Comparison of ENCODE assay signal across 8 mouse cellular contexts in the genomic region with DNA sequence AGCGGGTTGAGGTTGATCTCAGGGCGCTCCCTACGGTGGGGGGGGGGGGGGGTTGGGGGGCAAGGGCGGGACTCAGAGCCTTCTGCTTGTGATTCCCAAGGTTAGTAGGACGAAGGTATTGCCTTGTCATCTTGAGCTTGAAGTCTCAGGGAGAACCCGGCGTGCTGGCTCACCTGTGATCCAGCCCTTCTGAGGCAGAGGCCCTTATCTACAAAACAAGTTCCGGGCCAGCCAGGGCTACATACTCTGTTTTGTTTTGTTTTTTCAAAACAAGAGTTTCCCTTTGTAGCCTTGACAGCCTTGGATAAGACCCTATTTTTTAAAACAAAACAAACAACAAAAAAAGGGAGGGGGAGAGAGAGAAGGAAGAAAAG. TPM values are rescaled to one million over a fixed set of nuclear protein-coding genes. Genes with fewer than 3 reads are reported as not detected.
DNase-seq lines count a peak whose midpoint lies in the region; ATAC-seq and TF ChIP-seq lines count a peak whose summit lies in the region.

No protein-coding gene starts in this region.

- H3K4me2 ChIP-seq in heart, embryonic 14.5 days (ENCODE audit: low read length), result peak overlapping the region; percentile 99
- peak overlapping the region; percentile 97 for H3K4me2 ChIP-seq in forebrain, embryonic 14.5 days (ENCODE audit: low read length)
- peak overlapping the region; percentile 98 for H3K4me2 ChIP-seq in liver, embryonic 16.5 days (ENCODE audit: low read depth, low read length)

- in situ Hi-C loops in ES-E14 (cut with MboI; ENCODE audit: low sequenced_read_pairs in 2 of 2, unreplicated experiment in 2 of 2), result no loop called here

- no peaks in the 10 kb centered on the region for H3K36me3 ChIP-seq in heart, embryonic 14.5 days (ENCODE audit: control insufficient read depth, insufficient read depth, low read length)
- H3K36me3 ChIP-seq in ES-E14 (ENCODE audit: control insufficient read depth, insufficient read depth, low read length, poor library complexity, severe bottlenecking), result peaks cover 23% of the 10 kb centered on the region
- no peaks in the 10 kb centered on the region for H3K36me3 ChIP-seq in forebrain, embryonic 14.5 days (ENCODE audit: control insufficient read depth, insufficient read depth, low read length)
- H3K36me3 ChIP-seq in liver, embryonic 16.5 days (ENCODE audit: control insufficient read depth, insufficient read depth), result no peaks in the 10 kb centered on the region

- H3K27me3 ChIP-seq in heart, embryonic 14.5 days (ENCODE audit: control insufficient read depth, insufficient read depth, low read length), result no peaks in the 10 kb centered on the region
- H3K27me3 ChIP-seq in forebrain, embryonic 14.5 days (replicated peaks; ENCODE audit: control insufficient read depth, insufficient read depth, low read length), result no peaks in the 10 kb centered on the region
- H3K27me3 ChIP-seq in liver, embryonic 16.5 days (ENCODE audit: control insufficient read depth, insufficient read depth, low read depth, low read length), result no peaks in the 10 kb centered on the region

- no peak; the same call in 1 of the 2 replicates for ATAC-seq in heart, embryonic 14.5 days (ENCODE audit: insufficient number of reproducible peaks, insufficient read depth, low FRiP score, low read depth)
- ATAC-seq in forebrain, embryonic 14.5 days, result no peak; the same call in 1 of the 2 replicates
- peak; percentile 59 for ATAC-seq in liver, embryonic 16.5 days (ENCODE audit: low read depth)

- H3K9me3 ChIP-seq in heart, embryonic 14.5 days (ENCODE audit: control insufficient read depth, low read length), result no peaks in the 10 kb centered on the region
- no peaks in the 10 kb centered on the region for H3K9me3 ChIP-seq in ES-E14 (ENCODE audit: control insufficient read depth, insufficient read depth, low read depth, low read length)
- H3K9me3 ChIP-seq in forebrain, embryonic 14.5 days (replicated peaks; ENCODE audit: control insufficient read depth, low read length), result no peaks in the 10 kb centered on the region
- H3K9me3 ChIP-seq in liver, embryonic 16.5 days (replicated peaks; ENCODE audit: control insufficient read depth, low read length), result no peaks in the 10 kb centered on the region

- 0 out of 2 replicates have a peak overlapping the region, but pooled peaks have one; percentile 8 for H3K9ac ChIP-seq in heart, embryonic 14.5 days (ENCODE audit: low read length)
- H3K9ac ChIP-seq in ES-E14 (ENCODE audit: insufficient read depth, low read depth, low read length, poor library complexity, severe bottlenecking), result no peak overlapping the region; the same call in 1 of the 2 replicates
- peak overlapping the region; percentile 18; the same call in 1 of the 2 replicates for H3K9ac ChIP-seq in forebrain, embryonic 14.5 days (ENCODE audit: low read length)
- H3K9ac ChIP-seq in liver, embryonic 16.5 days (ENCODE audit: low read depth, low read length), result peak overlapping the region; percentile 60

- H3K4me3 ChIP-seq in heart, embryonic 14.5 days (ENCODE audit: control insufficient read depth in 1 of 2, insufficient read depth in 1 of 2, low read depth in 1 of 2, low read length in 2 of 2), result peak overlapping the region; percentile 23 to 58
- peak overlapping the region in 1 of 2 experiments; percentile 55; a peak in 3 of 4 replicates for H3K4me3 ChIP-seq in ES-E14 (ENCODE audit: insufficient read depth in 1 of 2, low read depth in 1 of 2, low read length in 2 of 2, poor library complexity in 1 of 2, severe bottlenecking in 1 of 2)
- H3K4me3 ChIP-seq in forebrain, embryonic 14.5 days (ENCODE audit: low read depth, low read length), result peak overlapping the region; percentile 66
- peak overlapping the region; percentile 70 for H3K4me3 ChIP-seq in liver, embryonic 16.5 days (ENCODE audit: low read depth, low read length)

- under 1% methylated on average over 8 of the region's 8 CpGs for WGBS in heart, embryonic 14.5 days
- WGBS in forebrain, embryonic 14.5 days, result 2% methylated on average over 7 of the region's 8 CpGs
- WGBS in liver, embryonic 16.5 days (ENCODE audit: insufficient replicate concordance), result 0% methylated on average over 6 of the region's 8 CpGs

- 0 out of 4 replicates have a peak, but pooled peaks cover 0 to 6% of the 10 kb centered on the region in 2 experiments for H3K4me1 ChIP-seq in heart, embryonic 14.5 days (ENCODE audit: control insufficient read depth in 2 of 2, insufficient read depth in 2 of 2, low read length in 2 of 2)
- H3K4me1 ChIP-seq in ES-E14 (ENCODE audit: control insufficient read depth in 2 of 2, insufficient read depth in 2 of 2, low read length in 2 of 2, poor library complexity in 1 of 2), result peaks cover 5 to 15% of the 10 kb centered on the region in 2 experiments; a peak in 3 of 4 replicates
- no peaks in the 10 kb centered on the region for H3K4me1 ChIP-seq in forebrain, embryonic 14.5 days (ENCODE audit: control insufficient read depth, insufficient read depth, low read length)
- peaks cover 18% of the 10 kb centered on the region for H3K4me1 ChIP-seq in liver, embryonic 16.5 days (ENCODE audit: control insufficient read depth, low read depth, low read length)

- no peak overlapping the region for H3K27ac ChIP-seq in heart, embryonic 14.5 days (replicated peaks in 1 of 2; ENCODE audit: control insufficient read depth in 1 of 2, insufficient read depth in 1 of 2, low read depth in 2 of 2, low read length in 2 of 2)
- no peak overlapping the region; the same call in 1 of the 2 replicates for H3K27ac ChIP-seq in ES-E14 (ENCODE audit: insufficient read depth, low read depth, low read length, poor library complexity, severe bottlenecking)
- no peak overlapping the region for H3K27ac ChIP-seq in forebrain, embryonic 14.5 days (ENCODE audit: low read depth, low read length)
- H3K27ac ChIP-seq in liver, embryonic 16.5 days (ENCODE audit: low read length), result peak overlapping the region; percentile 76

- no peak for DNase-seq in heart, adult 8-10 months (ENCODE audit: low spot score)
- no peak for DNase-seq in ES-E14 (ENCODE audit: low read depth, low spot score)
- no peak for DNase-seq in forebrain, embryonic 14.5 days (ENCODE audit: low spot score)
- DNase-seq in adrenal gland, postnatal 25 days, result no peak
- no peak for DNase-seq in right cerebral cortex, postnatal 14 days
- DNase-seq in urinary bladder, postnatal 4 days (ENCODE audit: low spot score in 2 of 2), result no peak

TF ChIP-seq in ES-E14, 5 proteins besides CTCF, POLR2A, EP300 and RAD21:
- 0 out of 2 replicates have a peak, but pooled peaks have one; percentile 54 for TF ChIP-seq MAFK (IDR thresholded peaks at IDR 0.05; ENCODE audit: insufficient read depth, low read depth, low read length)
- no peak for TF ChIP-seq ZNF384 (IDR thresholded peaks at IDR 0.05; ENCODE audit: low read depth, low read length)
- TF ChIP-seq HCFC1 (IDR thresholded peaks at IDR 0.05; ENCODE audit: borderline replicate concordance, insufficient read depth, low read length), result no peak
- TF ChIP-seq ZC3H11A (IDR thresholded peaks at IDR 0.05; ENCODE audit: borderline replicate concordance, low read depth, low read length), result no peak
- TF ChIP-seq CHD2 (IDR thresholded peaks at IDR 0.05; ENCODE audit: low read depth, low read length), result peak; percentile 37; the same call in 1 of the 2 replicates

RNA-seq across cellular contexts. Expression of gene Pmm1, which starts 0.3 kb away (rescaled TPM):
- polyA plus RNA-seq in heart, embryonic 14.5 days (2014; fragmentation: Nextera tagmentation; extraction: Ambion mirVana), result 18.3 and 19.7 TPM in 2 replicates
- total RNA-seq in heart, adult 8-10 months (2022), result 10 to 100 TPM; 25.4 to 39.1 (median 28.2) TPM
- 299 and 342 TPM in 2 replicates for total RNA-seq in ES-E14 (2012; rRNA removed)
- polyA plus RNA-seq in forebrain, embryonic 14.5 days (2014; fragmentation: Nextera tagmentation; extraction: Ambion mirVana), result 92.6 and 93.3 TPM in 2 replicates
- 13.6 and 14.9 TPM in 2 replicates for polyA plus RNA-seq in liver, embryonic 16.5 days (2015; fragmentation: Nextera tagmentation; extraction: Ambion mirVana)
- total RNA-seq in adrenal gland, postnatal 25 days (2021), result 70.2 and 103 TPM in 2 replicates

RNA-seq across cellular contexts. Expression of gene 1700029P11Rik, which starts 19.3 kb away (rescaled TPM):
- polyA plus RNA-seq in heart, embryonic 14.5 days (2014; fragmentation: Nextera tagmentation; extraction: Ambion mirVana), result not detected in 2 replicates
- not detected for total RNA-seq in heart, adult 8-10 months (2022)
- 29.9 and 41.1 TPM in 2 replicates for total RNA-seq in ES-E14 (2012; rRNA removed)
- not detected in 2 replicates for polyA plus RNA-seq in forebrain, embryonic 14.5 days (2014; fragmentation: Nextera tagmentation; extraction: Ambion mirVana)
- polyA plus RNA-seq in liver, embryonic 16.5 days (2015; fragmentation: Nextera tagmentation; extraction: Ambion mirVana), result not detected in 2 replicates
- total RNA-seq in adrenal gland, postnatal 25 days (2021), result not detected in 2 replicates

RNA-seq across cellular contexts. Expression of gene Csdc2, which starts 24.5 kb away (rescaled TPM):
- 5.5 and 6.7 TPM in 2 replicates for polyA plus RNA-seq in heart, embryonic 14.5 days (2014; fragmentation: Nextera tagmentation; extraction: Ambion mirVana)
- total RNA-seq in heart, adult 8-10 months (2022), result 100 to 1,000 TPM in 1 of 4 experiments, 10 to 100 TPM in 3; 64.7 to 103 (median 72.9) TPM
- 1.2 TPM in 2 replicates for total RNA-seq in ES-E14 (2012; rRNA removed)
- polyA plus RNA-seq in forebrain, embryonic 14.5 days (2014; fragmentation: Nextera tagmentation; extraction: Ambion mirVana), result 72.8 and 110 TPM in 2 replicates
- 0.83 and 1.3 TPM in 2 replicates for polyA plus RNA-seq in liver, embryonic 16.5 days (2015; fragmentation: Nextera tagmentation; extraction: Ambion mirVana)
- 9.9 and 20.0 TPM in 2 replicates for total RNA-seq in adrenal gland, postnatal 25 days (2021)

RNA-seq across cellular contexts. Expression of gene Xrcc6, which starts 26.6 kb away (rescaled TPM):
- 57.7 and 64.1 TPM in 2 replicates for polyA plus RNA-seq in heart, embryonic 14.5 days (2014; fragmentation: Nextera tagmentation; extraction: Ambion mirVana)
- 10 to 100 TPM; 20.9 to 28.1 (median 26.8) TPM for total RNA-seq in heart, adult 8-10 months (2022)
- 69.1 and 84.6 TPM in 2 replicates for total RNA-seq in ES-E14 (2012; rRNA removed)
- 55.4 and 56.9 TPM in 2 replicates for polyA plus RNA-seq in forebrain, embryonic 14.5 days (2014; fragmentation: Nextera tagmentation; extraction: Ambion mirVana)
- 48.4 and 52.7 TPM in 2 replicates for polyA plus RNA-seq in liver, embryonic 16.5 days (2015; fragmentation: Nextera tagmentation; extraction: Ambion mirVana)
- total RNA-seq in adrenal gland, postnatal 25 days (2021), result 81.4 and 102 TPM in 2 replicates

RNA-seq across cellular contexts. Expression of gene Polr3h, which starts 35.0 kb away (rescaled TPM):
- 154 and 156 TPM in 2 replicates for polyA plus RNA-seq in heart, embryonic 14.5 days (2014; fragmentation: Nextera tagmentation; extraction: Ambion mirVana)
- 10 to 100 TPM in 1 of 4 experiments, 1 to 10 TPM in 3; 7.6 to 10.3 (median 9.6) TPM for total RNA-seq in heart, adult 8-10 months (2022)
- total RNA-seq in ES-E14 (2012; rRNA removed), result 72.4 and 83.7 TPM in 2 replicates
- 99.6 and 110 TPM in 2 replicates for polyA plus RNA-seq in forebrain, embryonic 14.5 days (2014; fragmentation: Nextera tagmentation; extraction: Ambion mirVana)
- polyA plus RNA-seq in liver, embryonic 16.5 days (2015; fragmentation: Nextera tagmentation; extraction: Ambion mirVana), result 53.2 and 55.3 TPM in 2 replicates
- 21.4 and 28.9 TPM in 2 replicates for total RNA-seq in adrenal gland, postnatal 25 days (2021)

Comparison
In these comparisons a context has a peak if more than half of its experiments do, and no peak if none do; other contexts are left out.
1. RNA of gene 1700029P11Rik, which starts 19.3 kb away (total RNA-seq): 29.9 to 41.1 TPM in ES-E14; not detected in heart, adult 8-10 months and not detected in adrenal gland, postnatal 25 days; every median in the first group is over 10 times any median in the second.
2. Peak in every context shown above with its lines, with median percentiles within 50 percentile points of each other: H3K4me2 ChIP-seq.